Mouse (Mus musculus): ENCODE measurements around the gene Gm35315. TPM values are rescaled to one million over a fixed set of nuclear protein-coding genes. Genes with fewer than 3 reads are reported as not detected.
"Not testable (repeated sequence)": the region's sequence is repeated elsewhere in the genome, so short reads cannot be mapped to it uniquely, and the experiment has no call there.

The Gm35315 gene
- polyA plus RNA-seq, 1 experiment from 2014 or later, result 0.35 TPM

GRCm38 (mm10) chr5:110099656-110100580 is 5.7 kb upstream of the Gm35315 start, which contains the start of gene Plcxd1:
Gene Plcxd1, plus strand, starts transcription at chr5:110099969.
- 0 out of 2 replicates have a peak, but pooled peaks have one; percentile 7 for ATAC-seq (ENCODE audit: low FRiP score, low read depth)

DNA sequence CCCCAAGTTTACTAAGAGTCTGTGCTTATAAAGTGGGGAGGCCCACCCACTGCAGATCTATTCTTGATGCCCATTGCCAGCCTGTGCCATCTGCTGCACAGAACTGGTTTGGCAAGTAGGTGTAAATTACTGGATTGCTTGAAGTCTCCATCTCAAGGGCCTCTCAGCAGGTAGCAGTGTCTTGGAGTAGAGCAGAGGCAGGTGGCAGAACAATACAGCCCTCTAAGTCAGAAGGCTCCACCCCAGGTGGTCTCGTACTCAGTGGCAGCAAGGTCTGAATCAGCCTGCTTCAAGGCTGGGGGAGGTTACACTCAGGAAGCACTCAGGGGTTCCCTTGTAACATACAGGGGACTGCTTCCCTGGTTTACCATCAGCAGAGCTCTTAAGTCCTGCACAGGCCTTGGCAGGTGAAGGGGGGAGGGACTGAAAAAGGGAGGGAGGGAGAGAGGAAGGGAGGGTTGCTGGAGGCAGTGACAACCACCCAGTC is 4.8 kb upstream of the Gm35315 start:
- H3K27me3 ChIP-seq, result no peaks in the 10 kb centered on the region
- no peaks in the 10 kb centered on the region for H3K9me3 ChIP-seq
- H3K9ac ChIP-seq, result no peak overlapping the region
- H3K4me3 ChIP-seq, result no peak overlapping the region
- H3K36me3 ChIP-seq, result peaks cover 16% of the 10 kb centered on the region
- H3K4me1 ChIP-seq (replicated peaks), result peaks cover 28% of the 10 kb centered on the region
- H3K4me2 ChIP-seq, result no peak overlapping the region
- no peak overlapping the region for H3K27ac ChIP-seq (replicated peaks)
- WGBS, result 33% methylated on average over 1 of the region's 1 CpGs
- no peak for ATAC-seq (ENCODE audit: low FRiP score, low read depth)

More at GRCm38 (mm10) chr5:110099656-110100580, 5.7 kb upstream of the Gm35315 start, which contains the start of gene Plcxd1:
- Histone ChIP-seq H3K9ac (no peak within 1 kb of the TSS), H3K4me2 (peak within 1 kb of the TSS; percentile 82), H3K4me3 (peak within 1 kb of the TSS; percentile 41), H3K27ac (replicated peaks) (no peak within 1 kb of the TSS), H3K27me3 (no peaks in the 10 kb centered on the region), H3K9me3 (no peaks in the 10 kb centered on the region), H3K36me3 (peaks cover 25% of the 10 kb centered on the region), H3K4me1 (replicated peaks) (peaks cover 24% of the 10 kb centered on the region)
- WGBS, result 6% methylated on average over 25 of the region's 25 CpGs

DNA sequence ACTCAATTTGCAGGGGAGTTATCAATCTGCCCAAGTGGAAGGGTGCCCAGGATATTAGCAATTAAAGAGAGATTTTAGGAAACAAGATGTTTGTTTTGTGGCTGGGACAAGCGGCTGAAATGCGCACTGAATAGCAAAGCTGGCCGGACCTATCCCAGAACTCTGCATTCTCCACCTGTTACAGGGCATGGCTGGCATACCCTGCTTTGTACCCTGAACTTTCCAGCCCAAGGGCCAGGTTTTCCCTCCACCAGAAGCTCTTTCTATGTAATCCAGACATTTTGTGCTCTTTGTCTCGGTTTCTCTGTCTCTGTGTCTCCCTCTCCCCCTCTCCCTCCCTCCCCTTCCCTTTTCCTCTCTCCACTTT is 610 bp upstream of the Gm35315 start:
- H3K27me3 ChIP-seq, result no peaks in the 10 kb centered on the region
- no peaks in the 10 kb centered on the region for H3K9me3 ChIP-seq
- no peaks in the 10 kb centered on the region for H3K36me3 ChIP-seq
- 0 out of 2 replicates have a peak, but pooled peaks have one; percentile 9 for ATAC-seq (ENCODE audit: low FRiP score, low read depth)
- H3K4me3 ChIP-seq, result peak overlapping the region; percentile 53
- peak overlapping the region; percentile 70; the same call in 1 of the 2 replicates for H3K27ac ChIP-seq (replicated peaks)
- H3K4me1 ChIP-seq (replicated peaks), result peaks cover 5% of the 10 kb centered on the region; the same call in 1 of the 2 replicates
- peak overlapping the region; percentile 75 for H3K4me2 ChIP-seq
- H3K9ac ChIP-seq, result peak overlapping the region; percentile 44
- WGBS, result 5% methylated on average over 4 of the region's 4 CpGs

DNA sequence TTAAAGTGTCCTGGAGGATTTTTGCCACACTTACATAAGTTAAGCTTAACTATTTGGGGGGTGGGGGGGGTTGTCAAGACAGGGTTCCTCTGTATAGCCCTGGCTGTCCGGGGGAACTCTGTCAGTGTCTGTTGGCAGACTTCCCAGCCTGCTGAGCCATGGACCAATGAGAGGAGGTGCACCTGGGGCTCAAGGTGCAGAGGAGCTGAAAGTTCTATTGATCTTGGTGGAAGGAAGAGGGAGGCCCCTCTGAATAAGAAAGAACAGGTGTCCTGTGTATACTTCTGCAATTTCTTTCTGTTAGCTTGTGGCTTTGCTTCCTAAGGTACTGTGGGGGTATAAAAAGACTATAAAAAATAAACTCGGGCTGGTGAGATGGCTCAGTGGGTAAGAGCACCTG is 2.7 kb downstream of the Gm35315 start:
- no peak overlapping the region for H3K4me3 ChIP-seq
- H3K9me3 ChIP-seq, result no peaks in the 10 kb centered on the region
- no peak overlapping the region for H3K4me2 ChIP-seq
- H3K36me3 ChIP-seq, result no peaks in the 10 kb centered on the region
- no peak overlapping the region for H3K9ac ChIP-seq
- 78% methylated on average over 2 of the region's 2 CpGs for WGBS
- no peak for ATAC-seq (ENCODE audit: low FRiP score, low read depth)
- H3K27ac ChIP-seq (replicated peaks), result no peak overlapping the region
- peaks cover 5% of the 10 kb centered on the region; the same call in 1 of the 2 replicates for H3K4me1 ChIP-seq (replicated peaks)
- no peaks in the 10 kb centered on the region for H3K27me3 ChIP-seq

- 34% methylated on average over 14 of the region's 14 CpGs for WGBS
- H3K36me3 ChIP-seq, result no peaks in the 10 kb centered on the region
- no peak overlapping the region for H3K27ac ChIP-seq (replicated peaks)
- H3K4me2 ChIP-seq, result no peak overlapping the region
- H3K9me3 ChIP-seq, result 0 out of 2 replicates have a peak, but pooled peaks cover under 1% of the 10 kb centered on the region
- no peak overlapping the region for H3K4me3 ChIP-seq
- H3K27me3 ChIP-seq, result no peaks in the 10 kb centered on the region
- H3K4me1 ChIP-seq (replicated peaks), result no peaks in the 10 kb centered on the region
- ATAC-seq (ENCODE audit: low FRiP score, low read depth), result no peak
- H3K9ac ChIP-seq, result no peak overlapping the region
Observed at GRCm38 (mm10) chr5:110086161-110086866, 7.9 kb downstream of the Gm35315 start.

DNA sequence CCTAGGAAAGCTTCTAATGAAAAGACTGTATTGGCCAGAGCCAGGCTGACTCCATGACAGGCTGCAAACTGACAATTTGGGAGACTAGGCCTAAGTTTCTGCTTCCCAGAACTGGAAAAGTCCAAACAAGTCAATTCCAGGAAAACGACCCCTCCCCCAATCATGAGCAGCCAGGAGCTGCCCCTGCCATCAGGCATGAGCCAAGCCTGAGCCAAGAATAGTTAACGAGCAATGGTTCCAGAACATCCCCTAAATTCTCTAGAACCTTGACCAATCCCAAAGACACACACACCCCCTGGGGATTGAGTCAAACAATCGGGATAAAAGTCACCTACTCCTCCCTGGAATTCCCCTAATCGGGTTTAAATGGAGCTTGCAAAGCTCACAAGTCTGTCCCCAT is 11.3 kb downstream of the Gm35315 start:
- 88% methylated on average over 4 of the region's 4 CpGs for WGBS
- H3K9me3 ChIP-seq, result peaks cover 22% of the 10 kb centered on the region

GRCm38 (mm10) chr5:110072413-110072812 is 21.8 kb downstream of the Gm35315 start, which contains the start of gene Gm17655:
Gene Gm17655, minus strand, starts transcription at chr5:110072513.
- WGBS, result 96% methylated on average over 2 of the region's 2 CpGs
- H3K9ac ChIP-seq; H3K4me2 ChIP-seq; ATAC-seq (ENCODE audit: low FRiP score, low read depth); H3K4me1 ChIP-seq (replicated peaks); H3K4me3 ChIP-seq; H3K27me3 ChIP-seq; H3K36me3 ChIP-seq; H3K27ac ChIP-seq (replicated peaks): not testable (repeated sequence)
- H3K9me3 ChIP-seq, result peaks cover 13% of the 10 kb centered on the region; the same call in 1 of the 2 replicates

More for the DNA sequence above, 11.3 kb downstream of the Gm35315 start:
- Histone ChIP-seq H3K4me1 (replicated peaks) (no peaks in the 10 kb centered on the region), H3K27me3 (no peaks in the 10 kb centered on the region), H3K4me2 (no peak overlapping the region), H3K9ac (no peak overlapping the region), H3K27ac (replicated peaks) (no peak overlapping the region), H3K36me3 (0 out of 2 replicates have a peak, but pooled peaks cover 4% of the 10 kb centered on the region), H3K4me3 (no peak overlapping the region)
- ATAC-seq (ENCODE audit: low FRiP score, low read depth), result no peak

DNA sequence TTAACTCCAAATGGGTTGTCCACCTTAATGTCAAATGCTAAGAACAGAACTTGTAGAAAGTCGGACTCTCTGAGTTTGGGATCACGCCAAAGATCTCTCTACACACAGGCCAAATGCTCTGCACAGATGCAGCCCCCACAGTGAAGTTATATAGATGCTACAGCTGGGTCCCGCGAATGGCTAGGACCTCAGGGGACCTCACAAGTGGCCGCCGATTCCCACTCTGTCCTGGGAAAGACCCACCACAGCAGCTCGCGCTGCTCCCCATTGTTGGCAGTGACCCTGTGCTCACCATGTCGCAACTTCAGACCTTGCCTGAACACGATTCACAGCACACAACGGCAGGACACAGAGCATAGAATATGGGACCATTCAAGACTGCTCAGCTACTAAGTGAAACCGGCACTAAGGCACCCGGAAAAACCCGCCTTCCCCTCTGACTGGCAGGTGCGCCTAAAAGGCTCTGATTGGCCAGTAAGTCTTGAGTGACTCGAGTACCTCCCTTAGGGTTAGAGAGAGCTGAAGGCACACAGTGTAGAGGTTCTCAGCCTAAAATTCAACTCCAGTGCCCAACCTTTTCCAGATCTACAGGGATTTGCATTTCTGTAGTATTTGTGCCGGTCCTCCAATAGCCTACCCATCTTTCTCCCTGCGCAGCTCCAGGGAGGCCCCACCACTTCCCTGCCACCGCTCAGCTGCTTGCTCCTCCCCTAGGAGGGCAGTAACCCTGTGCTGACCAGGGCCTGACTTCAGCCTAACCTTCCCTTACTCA is 36.4 kb downstream of the Gm35315 start:
- peak overlapping the region; percentile 67 for H3K4me2 ChIP-seq
- H3K4me3 ChIP-seq, result peak overlapping the region; percentile 52
- H3K27ac ChIP-seq (replicated peaks), result peak overlapping the region; percentile 79
- no peaks in the 10 kb centered on the region for H3K27me3 ChIP-seq
- 5% methylated on average over 19 of the region's 19 CpGs for WGBS
- H3K9me3 ChIP-seq, result 0 out of 2 replicates have a peak, but pooled peaks cover 5% of the 10 kb centered on the region
- peak; percentile 99 for ATAC-seq (ENCODE audit: low FRiP score, low read depth)
- H3K36me3 ChIP-seq, result no peaks in the 10 kb centered on the region
- peak overlapping the region; percentile 60 for H3K9ac ChIP-seq
- H3K4me1 ChIP-seq (replicated peaks), result no peaks in the 10 kb centered on the region; the same call in 1 of the 2 replicates

Other genes with a start within 250 kb of the Gm35315 start
- 0.33 and 0.39 TPM in 2 replicates for gene Gm15446, start 171.0 kb downstream of the Gm35315 start, polyA plus RNA-seq (2015; fragmentation: Nextera tagmentation; extraction: Ambion mirVana)
- 20.3 and 20.5 TPM in 2 replicates for gene Zfp932, start 97.9 kb downstream of the Gm35315 start, polyA plus RNA-seq (2015; fragmentation: Nextera tagmentation; extraction: Ambion mirVana)
- gene Gm17655, start 21.9 kb downstream of the Gm35315 start, polyA plus RNA-seq (2015; fragmentation: Nextera tagmentation; extraction: Ambion mirVana), result 4.3 and 6.4 TPM in 2 replicates
- 6.0 and 6.1 TPM in 2 replicates for gene Plcxd1, start 5.5 kb upstream of the Gm35315 start, polyA plus RNA-seq (2015; fragmentation: Nextera tagmentation; extraction: Ambion mirVana)
- gene Gtpbp6, start 13.8 kb upstream of the Gm35315 start, polyA plus RNA-seq (2015; fragmentation: Nextera tagmentation; extraction: Ambion mirVana), result 61.1 and 63.6 TPM in 2 replicates
- 13.3 and 16.2 TPM in 2 replicates for gene Zfp605, start 15.7 kb upstream of the Gm35315 start, polyA plus RNA-seq (2015; fragmentation: Nextera tagmentation; extraction: Ambion mirVana)
- gene Chfr, start 41.4 kb upstream of the Gm35315 start, polyA plus RNA-seq (2015; fragmentation: Nextera tagmentation; extraction: Ambion mirVana), result 72.9 and 76.5 TPM in 2 replicates
- gene Golga3, start 82.3 kb upstream of the Gm35315 start, polyA plus RNA-seq (2015; fragmentation: Nextera tagmentation; extraction: Ambion mirVana), result 23.2 and 24.8 TPM in 2 replicates
- 20.5 and 24.1 TPM in 2 replicates for gene Ankle2, start 136.6 kb upstream of the Gm35315 start, polyA plus RNA-seq (2015; fragmentation: Nextera tagmentation; extraction: Ambion mirVana)
- gene Pgam5, start 175.5 kb upstream of the Gm35315 start, polyA plus RNA-seq (2015; fragmentation: Nextera tagmentation; extraction: Ambion mirVana), result 91.4 and 97.9 TPM in 2 replicates
- 11.9 TPM in 2 replicates for gene Pxmp2, start 191.8 kb upstream of the Gm35315 start, polyA plus RNA-seq (2015; fragmentation: Nextera tagmentation; extraction: Ambion mirVana)
- gene Pole, start 191.9 kb upstream of the Gm35315 start, polyA plus RNA-seq (2015; fragmentation: Nextera tagmentation; extraction: Ambion mirVana), result 8.3 and 10.1 TPM in 2 replicates
- 10.2 and 10.7 TPM in 2 replicates for gene P2rx2, start 248.8 kb upstream of the Gm35315 start, polyA plus RNA-seq (2015; fragmentation: Nextera tagmentation; extraction: Ambion mirVana)

All from hindbrain, embryonic 15.5 days (tissue).